Mouse (Mus musculus) hindbrain, embryonic 14.5 days (tissue): ENCODE results near the gene Rmdn2. TPM values are rescaled to one million over a fixed set of nuclear protein-coding genes. Genes with fewer than 3 reads are reported as not detected.

Experiments used
- ATAC-seq: fragments of 200-750 bp; cut with Nextera tagmentation; 2 replicates; pipeline ENCODE4 v1.8.0; 2017; ENCODE audit warnings: moderate number of reproducible peaks, mild to moderate bottlenecking, moderate TSS enrichment, moderate library complexity; ENCODE audit not compliant: low FRiP score
- DNase-seq: peaks from one replicate; pipeline ENCODE4 v3.0.0-alpha.2; 2015; ENCODE audit warnings: low spot score
- H3K27ac ChIP-seq: fragments of 300-500 bp; sonication (generic); 2 replicates; pipeline ENCODE4 v1.5.1; 2014; ENCODE audit warnings: mild to moderate bottlenecking, moderate library complexity
- H3K27me3 ChIP-seq: fragments of 300-500 bp; sonication (generic); 2 replicates; pipeline ENCODE4 v1.6.1; 2014; ENCODE audit warnings: mild to moderate bottlenecking, low read length, mixed read lengths; ENCODE audit not compliant: control insufficient read depth, insufficient read depth
- H3K36me3 ChIP-seq: fragments of 300-500 bp; sonication (generic); replicated peaks from 2 replicates; pipeline ENCODE4 v1.6.1; 2014; ENCODE audit not compliant: control insufficient read depth, insufficient read depth
- H3K4me1 ChIP-seq: fragments of 300-500 bp; sonication (generic); replicated peaks from 2 replicates; pipeline ENCODE4 v1.6.1; 2014; ENCODE audit warnings: antibody characterized with exemption, low read length, mixed read lengths; ENCODE audit not compliant: control insufficient read depth, insufficient read depth
- H3K4me2 ChIP-seq: fragments of 300-500 bp; sonication (generic); replicated peaks from 2 replicates; pipeline ENCODE4 v1.6.1; 2014; ENCODE audit warnings: mild to moderate bottlenecking, moderate library complexity
- H3K4me3 ChIP-seq: fragments of 300-500 bp; sonication (generic); replicated peaks from 2 replicates; pipeline ENCODE4 v1.5.1; 2014; ENCODE audit warnings: mild to moderate bottlenecking, low read length
- H3K9ac ChIP-seq: fragments of 300-500 bp; sonication (generic); 2 replicates; pipeline ENCODE4 v1.6.1; 2014
- H3K9me3 ChIP-seq: fragments of 300-500 bp; sonication (generic); 2 replicates; pipeline ENCODE4 v1.6.1; 2016; ENCODE audit warnings: low read length; ENCODE audit not compliant: control insufficient read depth
- WGBS: fragments of 180-500 bp; shearing (Covaris S2); extraction: QIAGEN DNeasy Blood & Tissue Kit; methylation state at CpG from one replicate; pipeline ENCODE4 v1.1.7; 2014; 5-methylcytosine and 5-hydroxymethylcytosine counted together
- polyA plus RNA-seq: library from polyadenylated mRNA; unstranded; fragments of >200 nt; fragmentation: Nextera tagmentation; extraction: Ambion mirVana; gene quantifications from 2 replicates; pipeline ENCODE4 v1.2.1, GENCODE M21; 2014

Rmdn2 gene
- polyA plus RNA-seq, 1 experiment from 2014 or later, result 13.4 TPM

- no peak overlapping the region for H3K27ac ChIP-seq
- H3K4me1 ChIP-seq, result peaks cover 18% of the 10 kb centered on the region
- H3K36me3 ChIP-seq, result no peaks in the 10 kb centered on the region
- no peaks in the 10 kb centered on the region for H3K9me3 ChIP-seq
- no peak overlapping the region for H3K9ac ChIP-seq
- H3K4me2 ChIP-seq, result no peak overlapping the region
- no peak for ATAC-seq
- 55% methylated on average over 1 of the region's 1 CpGs for WGBS
- peaks cover 63% of the 10 kb centered on the region for H3K27me3 ChIP-seq
- H3K4me3 ChIP-seq, result no peak overlapping the region
- DNase-seq, result no peak
Observed at GRCm38 (mm10) chr17:79709718-79710117, 98.1 kb downstream of the Rmdn2 start.

- no peak for ATAC-seq
- 11% methylated on average over 15 of the region's 15 CpGs for WGBS
- Histone ChIP-seq H3K27me3 (peaks cover 70% of the 10 kb centered on the region), H3K4me2 (no peak overlapping the region), H3K4me3 (no peak overlapping the region), H3K9me3 (no peaks in the 10 kb centered on the region), H3K36me3 (no peaks in the 10 kb centered on the region), H3K27ac (no peak overlapping the region), H3K9ac (no peak overlapping the region), H3K4me1 (peaks cover 23% of the 10 kb centered on the region)
- DNase-seq, result no peak
Observed at GRCm38 (mm10) chr17:79710246-79710842, 98.7 kb downstream of the Rmdn2 start.

GRCm38 (mm10) chr17:79711944-79712343 lies 100.3 kb downstream of the Rmdn2 start:
- DNase-seq, result no peak
- 0 out of 2 replicates have a peak overlapping the region, but pooled peaks have one; percentile 4 for H3K4me3 ChIP-seq
- H3K9ac ChIP-seq, result no peak overlapping the region
- H3K36me3 ChIP-seq, result no peaks in the 10 kb centered on the region
- WGBS, result 15% methylated on average over 6 of the region's 6 CpGs
- H3K27me3 ChIP-seq, result peaks cover 84% of the 10 kb centered on the region
- H3K4me1 ChIP-seq, result peaks cover 23% of the 10 kb centered on the region
- ATAC-seq, result no peak
- H3K9me3 ChIP-seq, result no peaks in the 10 kb centered on the region
- no peak overlapping the region for H3K27ac ChIP-seq
- no peak overlapping the region for H3K4me2 ChIP-seq

GRCm38 (mm10) chr17:79712536-79712935 lies 100.9 kb downstream of the Rmdn2 start:
- peak; percentile 60 for DNase-seq
- Histone ChIP-seq H3K36me3 (no peaks in the 10 kb centered on the region), H3K27ac (no peak overlapping the region), H3K4me3 (peak overlapping the region; percentile 41), H3K27me3 (peaks cover 84% of the 10 kb centered on the region), H3K9ac (no peak overlapping the region), H3K4me1 (peaks cover 23% of the 10 kb centered on the region), H3K4me2 (no peak overlapping the region), H3K9me3 (no peaks in the 10 kb centered on the region)
- no peak for ATAC-seq
- 3% methylated on average over 9 of the region's 9 CpGs for WGBS

GRCm38 (mm10) chr17:79713276-79713642 lies 101.6 kb downstream of the Rmdn2 start:
- ATAC-seq (no peak), DNase-seq (no peak)
- peak overlapping the region; percentile 41 for H3K4me3 ChIP-seq
- H3K36me3 ChIP-seq, result no peaks in the 10 kb centered on the region
- 1% methylated on average over 24 of the region's 24 CpGs for WGBS
- peak overlapping the region; percentile 41; the same call in 1 of the 2 replicates for H3K9ac ChIP-seq
- no peaks in the 10 kb centered on the region for H3K9me3 ChIP-seq
- peak overlapping the region; percentile 85 for H3K4me2 ChIP-seq
- peaks cover 23% of the 10 kb centered on the region for H3K4me1 ChIP-seq
- H3K27me3 ChIP-seq, result peaks cover 80% of the 10 kb centered on the region
- H3K27ac ChIP-seq, result no peak overlapping the region

GRCm38 (mm10) chr17:79713643-79714367 lies 102.1 kb downstream of the Rmdn2 start:
- Histone ChIP-seq H3K36me3 (no peaks in the 10 kb centered on the region), H3K27ac (no peak overlapping the region), H3K9me3 (no peaks in the 10 kb centered on the region), H3K27me3 (peaks cover 74% of the 10 kb centered on the region), H3K9ac (peak overlapping the region; percentile 41), H3K4me1 (peaks cover 23% of the 10 kb centered on the region), H3K4me2 (peak overlapping the region; percentile 85), H3K4me3 (peak overlapping the region; percentile 41)
- under 1% methylated on average over 63 of the region's 63 CpGs for WGBS
- DNase-seq (peak; percentile 43), ATAC-seq (peak; percentile 28; the same call in 1 of the 2 replicates)

GRCm38 (mm10) chr17:79714368-79714895 lies 102.8 kb downstream of the Rmdn2 start:
- Histone ChIP-seq H3K4me1 (peaks cover 23% of the 10 kb centered on the region), H3K36me3 (no peaks in the 10 kb centered on the region), H3K27ac (no peak overlapping the region), H3K9ac (peak overlapping the region; percentile 41; the same call in 1 of the 2 replicates), H3K9me3 (no peaks in the 10 kb centered on the region), H3K4me3 (peak overlapping the region; percentile 41), H3K27me3 (peaks cover 68% of the 10 kb centered on the region), H3K4me2 (peak overlapping the region; percentile 85)
- DNase-seq (no peak), ATAC-seq (no peak)
- WGBS, result 0% methylated on average over 16 of the region's 16 CpGs

GRCm38 (mm10) chr17:79714931-79715637 lies 103.4 kb downstream of the Rmdn2 start, which contains the start of gene Cyp1b1:
Gene Cyp1b1, minus strand, starts transcription at chr17:79715061.
- H3K27me3 ChIP-seq, result peaks cover 61% of the 10 kb centered on the region
- H3K27ac ChIP-seq, result no peak within 1 kb of the TSS

GRCm38 (mm10) chr17:79715649-79716143 lies 104.0 kb downstream of the Rmdn2 start:
- ATAC-seq, result peak; percentile 82
- H3K9ac ChIP-seq, result peak overlapping the region; percentile 44
- WGBS, result under 1% methylated on average over 42 of the region's 42 CpGs

More at GRCm38 (mm10) chr17:79714931-79715637, 103.4 kb downstream of the Rmdn2 start, which contains the start of gene Cyp1b1:
- Histone ChIP-seq H3K9ac (peak within 1 kb of the TSS; percentile 44), H3K9me3 (no peaks in the 10 kb centered on the region), H3K36me3 (no peaks in the 10 kb centered on the region), H3K4me2 (peak within 1 kb of the TSS; percentile 85), H3K4me3 (peak within 1 kb of the TSS; percentile 41), H3K4me1 (peaks cover 23% of the 10 kb centered on the region)
- peak; percentile 35 for ATAC-seq
- 1% methylated on average over 31 of the region's 31 CpGs for WGBS
- no peak for DNase-seq

More at GRCm38 (mm10) chr17:79715649-79716143, 104.0 kb downstream of the Rmdn2 start:
- Histone ChIP-seq H3K27ac (no peak overlapping the region), H3K4me2 (peak overlapping the region; percentile 85), H3K4me1 (peaks cover 23% of the 10 kb centered on the region), H3K9me3 (no peaks in the 10 kb centered on the region), H3K36me3 (no peaks in the 10 kb centered on the region), H3K27me3 (peaks cover 59% of the 10 kb centered on the region), H3K4me3 (peak overlapping the region; percentile 41)
- peak; percentile 87 for DNase-seq
